Mouse (Mus musculus) effector memory CD4-positive, alpha-beta T cell, adult 5 months (primary cell): Measurements from ENCODE around the gene Topaz1. TPM values are rescaled to one million over a fixed set of nuclear protein-coding genes. Genes with fewer than 3 reads are reported as not detected.

Experiments
- polyA plus RNA-seq: library from polyadenylated mRNA; unstranded; fragments of 100-300 nt; shearing (Covaris generic); gene quantifications from one replicate; pipeline ENCODE4 v1.2.1, GENCODE M21; 2017

Gene Topaz1
- 0.07 TPM for polyA plus RNA-seq

GRCm38 (mm10) chr9:122747060-122747459, at the start of gene Topaz1:
Topaz1 (plus strand) TSS chr9:122747346.

GRCm38 (mm10) chr9:122805053-122805844, 58.1 kb downstream of the Topaz1 start, which contains the start of gene Tcaim:
Tcaim (plus strand) TSS chr9:122805539.

GRCm38 (mm10) chr9:122843760-122844159, 96.6 kb downstream of the Topaz1 start, which contains the start of gene Gm35549:
Gm35549 (minus strand) TSS chr9:122844035.

Other genes starting within 250 kb of the Topaz1 start
- gene Tcaim, start 58.2 kb downstream of the Topaz1 start, polyA plus RNA-seq: 8.6 TPM
- not detected for gene Gm35549, start 96.7 kb downstream of the Topaz1 start, polyA plus RNA-seq
- 51.3 TPM for gene Zfp445, start 118.7 kb downstream of the Topaz1 start, polyA plus RNA-seq
- 3.5 TPM for gene Zkscan7, start 138.3 kb downstream of the Topaz1 start, polyA plus RNA-seq
- not detected for gene Zfp105, start 175.7 kb downstream of the Topaz1 start, polyA plus RNA-seq
- gene 1110059G10Rik, start 203.7 kb downstream of the Topaz1 start, polyA plus RNA-seq: 22.7 TPM
- 1.4 TPM for gene Kif15, start 203.7 kb downstream of the Topaz1 start, polyA plus RNA-seq